Mouse (Mus musculus): ENCODE measurements around the gene Rtn3.

- TF ChIP-seq CTCF (IDR thresholded peaks at IDR 0.05; ENCODE audit: control insufficient read depth, insufficient read depth, insufficient replicate concordance, low read depth, low read length) (no peak), POLR2A (IDR thresholded peaks at IDR 0.05; ENCODE audit: control insufficient read depth, low read depth, low read length) (no peak)
Observed at GRCm38 (mm10) chr19:7423028-7423655, 59.9 kb downstream of the Rtn3 start.

Data from testis, adult 2 months (tissue).